Mouse (Mus musculus) ovary, adult 2 months (tissue): Measurements from ENCODE around the gene Dnajb4. TPM values are rescaled to one million over a fixed set of nuclear protein-coding genes. Genes with fewer than 3 reads are reported as not detected.

ENCODE experiments used
- polyA plus RNA-seq: library from polyadenylated mRNA; depleted of rRNA; stranded (reverse); fragments of >200 nt; gene quantifications from 2 replicates; pipeline ENCODE4 v1.2.3, GENCODE M21; 2012; rRNA removed

The Dnajb4 gene
- 4.9 and 5.3 TPM in 2 replicates for polyA plus RNA-seq

GRCm38 (mm10) chr3:152209967-152210634 lies at the start of gene Dnajb4, which contains the start of gene Fubp1:
Dnajb4 (minus strand) TSS chr3:152210302.
Fubp1 (plus strand) TSS chr3:152210422.

GRCm38 (mm10) chr3:152166099-152166423 lies 44.0 kb downstream of the Dnajb4 start, which contains the start of gene Gipc2:
Gipc2 (minus strand) TSS chr3:152166230.

Other genes with a start within 250 kb of the Dnajb4 start
- gene Gipc2, start 44.1 kb downstream of the Dnajb4 start, polyA plus RNA-seq, result 0.60 and 0.75 TPM in 2 replicates
- 79.3 and 88.0 TPM in 2 replicates for gene Fubp1, start 120 bp upstream of the Dnajb4 start, polyA plus RNA-seq
- gene Nexn, start 56.0 kb upstream of the Dnajb4 start, polyA plus RNA-seq, result 0.08 TPM in 1 of 2 replicates, not detected in the other
- gene Miga1, start 130.1 kb upstream of the Dnajb4 start, polyA plus RNA-seq, result 11.0 and 13.1 TPM in 2 replicates
- gene Usp33, start 136.2 kb upstream of the Dnajb4 start, polyA plus RNA-seq, result 22.0 and 24.5 TPM in 2 replicates
- 27.6 and 35.6 TPM in 2 replicates for gene Zzz3, start 185.2 kb upstream of the Dnajb4 start, polyA plus RNA-seq